Mouse (Mus musculus) central nervous system, embryonic 18 days (tissue): ENCODE data around the gene Pisd. TPM values are rescaled to one million over a fixed set of nuclear protein-coding genes. Genes with fewer than 3 reads are reported as not detected.

ENCODE experiments used
- polyA plus RNA-seq: library from polyadenylated mRNA; depleted of rRNA; stranded (reverse); fragments of >200 nt; gene quantifications from 2 replicates; pipeline ENCODE4 v1.2.3, GENCODE M21; 2012; rRNA removed

Gene Pisd
- 80.5 and 85.7 TPM in 2 replicates for polyA plus RNA-seq

GRCm38 (mm10) chr5:32785313-32785915 is at the start of gene Pisd:
Pisd (minus strand) TSS chr5:32785646.

DNA sequence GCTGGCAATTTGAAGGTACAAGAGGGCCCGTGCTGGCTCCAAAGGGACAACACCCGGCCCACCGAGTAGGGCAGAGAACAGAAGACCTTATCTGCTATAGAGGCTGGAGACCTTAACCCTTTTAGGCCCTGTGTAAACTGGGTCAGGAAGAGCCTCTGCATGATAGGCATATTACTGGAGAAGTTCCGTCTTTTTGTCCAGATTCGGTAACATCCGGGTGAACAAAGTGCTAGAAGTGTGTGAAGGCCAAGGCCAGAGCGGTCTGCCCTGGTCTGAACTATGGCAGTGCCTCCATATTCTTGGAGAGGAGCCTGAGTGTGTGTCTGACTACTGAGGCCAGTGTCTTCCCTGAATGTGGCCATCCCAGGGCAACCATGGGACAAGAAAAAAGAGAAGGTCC is 41.6 kb upstream of the Pisd start, which contains the start of gene Gm20671:
Gene Gm20671 (minus strand): TSS at position 101 of the 400 bp plus-strand sequence.

Other genes with a start within 250 kb of the Pisd start
- gene Yes1, start 174.5 kb downstream of the Pisd start, polyA plus RNA-seq, result 8.2 and 8.7 TPM in 2 replicates
- gene Gm20671, start 41.5 kb upstream of the Pisd start, polyA plus RNA-seq, result not detected in 2 replicates
- gene Prr14l, start 68.6 kb upstream of the Pisd start, polyA plus RNA-seq, result 10.9 and 12.5 TPM in 2 replicates
- 38.1 and 39.2 TPM in 2 replicates for gene Depdc5, start 78.1 kb upstream of the Pisd start, polyA plus RNA-seq
- 722 and 726 TPM in 2 replicates for gene Ywhah, start 233.2 kb upstream of the Pisd start, polyA plus RNA-seq